Mouse (Mus musculus): ENCODE data around the gene Plxdc2. TPM values are rescaled to one million over a fixed set of nuclear protein-coding genes. Genes with fewer than 3 reads are reported as not detected.

The Plxdc2 gene
- total RNA-seq (2021), result 10 to 100 TPM; 33.4 to 34.2 TPM

GRCm38 (mm10) chr2:16356106-16356818 is at the start of gene Plxdc2:
Plxdc2 (plus strand) TSS chr2:16356304.
- intact Hi-C loops (cut with DNase I), result loop anchor here (5.0 to 10.0 kb wide), 4 partner anchors 379 to 1259 kb away; no protein-coding TSS in a partner anchor
- peak; percentile 82 to 86 for DNase-seq (ENCODE audit: extremely low spot score in 1 of 2, low spot score in 2 of 2)

- intact Hi-C loops (cut with DNase I), result loop anchor here (10.0 kb wide), 1 partner anchor 1216 kb away; no protein-coding TSS in a partner anchor
- DNase-seq (ENCODE audit: extremely low spot score in 1 of 2, low spot score in 2 of 2), result no peak
Measured at GRCm38 (mm10) chr2:16310387-16310786, 45.7 kb upstream of the Plxdc2 start.

- peak in 1 of 2 experiments; percentile 18 for DNase-seq (ENCODE audit: extremely low spot score in 1 of 2, low spot score in 2 of 2)
- intact Hi-C loops (cut with DNase I), result loop anchor here (10.0 kb wide), 1 partner anchor 1218 kb away; no protein-coding TSS in a partner anchor
Measured at GRCm38 (mm10) chr2:16312400-16313070, 43.6 kb upstream of the Plxdc2 start.

GRCm38 (mm10) chr2:16335194-16335781 is 20.8 kb upstream of the Plxdc2 start:
- intact Hi-C loops (cut with DNase I), result no loop called here
- DNase-seq (ENCODE audit: extremely low spot score in 1 of 2, low spot score in 2 of 2), result no peak

GRCm38 (mm10) chr2:16344564-16344963 is 11.5 kb upstream of the Plxdc2 start:
- intact Hi-C loops (cut with DNase I), result no loop called here
- no peak for DNase-seq (ENCODE audit: extremely low spot score in 1 of 2, low spot score in 2 of 2)

- intact Hi-C loops (cut with DNase I), result loop anchor here (10.0 kb wide), 1 partner anchor 384 kb away; no protein-coding TSS in a partner anchor
Measured at GRCm38 (mm10) chr2:16351106-16351505, 5.0 kb upstream of the Plxdc2 start.

GRCm38 (mm10) chr2:16355611-16356105 is 446 bp upstream of the Plxdc2 start:
- intact Hi-C loops (cut with DNase I), result loop anchor here (5.0 to 10.0 kb wide), 4 partner anchors 379 to 1258 kb away; no protein-coding TSS in a partner anchor
- peak; percentile 65 to 73 for DNase-seq (ENCODE audit: extremely low spot score in 1 of 2, low spot score in 2 of 2)

More at GRCm38 (mm10) chr2:16351106-16351505, 5.0 kb upstream of the Plxdc2 start:
- no peak for DNase-seq (ENCODE audit: extremely low spot score in 1 of 2, low spot score in 2 of 2)

- intact Hi-C loops (cut with DNase I), result loop anchor here (5.0 to 10.0 kb wide), 4 partner anchors 378 to 1260 kb away; no protein-coding TSS in a partner anchor
- DNase-seq (ENCODE audit: extremely low spot score in 1 of 2, low spot score in 2 of 2), result peak in 1 of 2 experiments; percentile 29
Measured at GRCm38 (mm10) chr2:16356921-16357837, 1.1 kb downstream of the Plxdc2 start.

- DNase-seq (ENCODE audit: extremely low spot score in 1 of 2, low spot score in 2 of 2), result no peak
- intact Hi-C loops (cut with DNase I), result loop anchor here (5.0 to 10.0 kb wide), 4 partner anchors 377 to 1261 kb away; no protein-coding TSS in a partner anchor
Measured at GRCm38 (mm10) chr2:16357946-16358345, 1.8 kb downstream of the Plxdc2 start.

- DNase-seq (ENCODE audit: extremely low spot score in 1 of 2, low spot score in 2 of 2), result peak in 1 of 2 experiments; percentile 34
- intact Hi-C loops (cut with DNase I), result loop anchor here (5.0 to 10.0 kb wide), 4 partner anchors 375 to 1262 kb away; no protein-coding TSS in a partner anchor
Measured at GRCm38 (mm10) chr2:16359341-16359928, 3.3 kb downstream of the Plxdc2 start.

- intact Hi-C loops (cut with DNase I), result loop anchor here (10.0 kb wide), 1 partner anchor 820 kb away; no protein-coding TSS in a partner anchor
- no peak for DNase-seq (ENCODE audit: extremely low spot score in 1 of 2, low spot score in 2 of 2)
Measured at GRCm38 (mm10) chr2:16364749-16365148, 8.6 kb downstream of the Plxdc2 start.

- intact Hi-C loops (cut with DNase I), result loop anchor here (10.0 kb wide), 1 partner anchor 819 kb away; no protein-coding TSS in a partner anchor
Measured at GRCm38 (mm10) chr2:16365830-16366401, 9.8 kb downstream of the Plxdc2 start.

GRCm38 (mm10) chr2:16370419-16370818 is 14.3 kb downstream of the Plxdc2 start:
- DNase-seq (ENCODE audit: extremely low spot score in 1 of 2, low spot score in 2 of 2), result no peak
- intact Hi-C loops (cut with DNase I), result no loop called here

More at GRCm38 (mm10) chr2:16365830-16366401, 9.8 kb downstream of the Plxdc2 start:
- DNase-seq (ENCODE audit: extremely low spot score in 1 of 2, low spot score in 2 of 2), result no peak

GRCm38 (mm10) chr2:16374288-16374687 is 18.2 kb downstream of the Plxdc2 start:
- intact Hi-C loops (cut with DNase I), result no loop called here

GRCm38 (mm10) chr2:16386206-16386605 is 30.1 kb downstream of the Plxdc2 start:
- no peak for DNase-seq (ENCODE audit: extremely low spot score in 1 of 2, low spot score in 2 of 2)
- intact Hi-C loops (cut with DNase I), result no loop called here

More at GRCm38 (mm10) chr2:16374288-16374687, 18.2 kb downstream of the Plxdc2 start:
- no peak for DNase-seq (ENCODE audit: extremely low spot score in 1 of 2, low spot score in 2 of 2)

- no peak for DNase-seq (ENCODE audit: extremely low spot score in 1 of 2, low spot score in 2 of 2)
- intact Hi-C loops (cut with DNase I), result no loop called here
Measured at GRCm38 (mm10) chr2:16386692-16387091, 30.6 kb downstream of the Plxdc2 start.

GRCm38 (mm10) chr2:16387787-16388186 is 31.7 kb downstream of the Plxdc2 start:
- DNase-seq (ENCODE audit: extremely low spot score in 1 of 2, low spot score in 2 of 2), result no peak
- intact Hi-C loops (cut with DNase I), result no loop called here

All from left cerebral cortex, postnatal 10 days (tissue).